Mouse (Mus musculus) brain, embryonic 14.5 days (tissue): ENCODE results near the gene Gbp2.

Source experiments
- CTCF ChIP-seq: fragments of 200-500 bp; IDR thresholded peaks from 2 replicates; pipeline ENCODE4 v1.5.1; 2012; ENCODE audit warnings: inconsistent platforms, mild to moderate bottlenecking, moderate library complexity, borderline replicate concordance; ENCODE audit not compliant: insufficient read depth, insufficient read length; ENCODE audit errors: extremely low read depth
- POLR2A ChIP-seq: fragments of 200-500 bp; IDR thresholded peaks from 2 replicates; pipeline ENCODE4 v1.6.1; 2012; ENCODE audit warnings: mild to moderate bottlenecking, inconsistent platforms, borderline replicate concordance; ENCODE audit not compliant: poor library complexity, insufficient read depth, insufficient read length, severe bottlenecking; ENCODE audit errors: extremely low read depth

- no peak for TF ChIP-seq POLR2A
- TF ChIP-seq CTCF, result no peak
These were observed 18.7 kb upstream of the Gbp2 start for GRCm38 (mm10) chr3:142601675-142602074.
